Mouse (Mus musculus) hindbrain, embryonic 11.5 days (tissue): Measurements from ENCODE around the gene H2afj. TPM values are rescaled to one million over a fixed set of nuclear protein-coding genes. Genes with fewer than 3 reads are reported as not detected.

ENCODE experiments used
- ATAC-seq: fragments of 200-750 bp; cut with Nextera tagmentation; 2 replicates; pipeline ENCODE4 v1.8.0; 2017; ENCODE audit warnings: mild to moderate bottlenecking, moderate TSS enrichment, moderate library complexity; ENCODE audit not compliant: low FRiP score
- DNase-seq: peaks from one replicate; pipeline ENCODE4 v3.0.0-alpha.2; 2015; ENCODE audit warnings: low spot score
- H3K27ac ChIP-seq: fragments of 300-500 bp; sonication (generic); 2 replicates; pipeline ENCODE4 v1.5.1; 2014; ENCODE audit warnings: mild to moderate bottlenecking, low read depth, low read length
- H3K27me3 ChIP-seq: fragments of 300-500 bp; sonication (generic); 2 replicates; pipeline ENCODE4 v1.6.1; 2014; ENCODE audit warnings: mild to moderate bottlenecking, low read length, moderate library complexity, mixed read lengths; ENCODE audit not compliant: control insufficient read depth, insufficient read depth
- H3K36me3 ChIP-seq: fragments of 300-500 bp; sonication (generic); 2 replicates; pipeline ENCODE4 v1.6.1; 2014; ENCODE audit warnings: mild to moderate bottlenecking, low read length, moderate library complexity, mixed read lengths; ENCODE audit not compliant: control insufficient read depth, insufficient read depth
- H3K4me1 ChIP-seq: fragments of 300-500 bp; sonication (generic); replicated peaks from 2 replicates; pipeline ENCODE4 v1.6.1; 2014; ENCODE audit warnings: low read length, mixed read lengths; ENCODE audit not compliant: control insufficient read depth, insufficient read depth
- H3K4me2 ChIP-seq: fragments of 300-500 bp; sonication (generic); replicated peaks from 2 replicates; pipeline ENCODE4 v1.6.1; 2014; ENCODE audit warnings: mild to moderate bottlenecking, low read depth, low read length
- H3K4me3 ChIP-seq: fragments of 300-500 bp; sonication (generic); 2 replicates; pipeline ENCODE4 v1.5.1; 2014; ENCODE audit warnings: low read depth, low read length
- H3K9ac ChIP-seq: fragments of 300-500 bp; sonication (generic); 2 replicates; pipeline ENCODE4 v1.6.1; 2014; ENCODE audit warnings: low read depth, low read length
- H3K9me3 ChIP-seq: fragments of 300-500 bp; sonication (generic); 2 replicates; pipeline ENCODE4 v1.6.1; 2016; ENCODE audit warnings: low read length; ENCODE audit not compliant: control insufficient read depth
- WGBS: fragments of 180-500 bp; shearing (Covaris S2); extraction: QIAGEN DNeasy Blood & Tissue Kit; methylation state at CpG from one replicate; pipeline ENCODE4 v1.1.7; 2014; 5-methylcytosine and 5-hydroxymethylcytosine counted together
- polyA plus RNA-seq: library from polyadenylated mRNA; unstranded; fragments of >200 nt; fragmentation: Nextera tagmentation; extraction: Ambion mirVana; gene quantifications from 2 replicates; pipeline ENCODE4 v1.2.1, GENCODE M21; 2014

H2afj gene
- polyA plus RNA-seq, 1 experiment from 2014 or later, result 100 TPM

- no peaks in the 10 kb centered on the region for H3K27me3 ChIP-seq
- no peak overlapping the region for H3K9ac ChIP-seq
- 90% methylated on average over 10 of the region's 10 CpGs for WGBS
- H3K36me3 ChIP-seq, result peaks cover 7% of the 10 kb centered on the region
- no peak overlapping the region for H3K4me3 ChIP-seq
- DNase-seq (no peak), ATAC-seq (no peak)
- no peaks in the 10 kb centered on the region for H3K9me3 ChIP-seq
- peaks cover 3% of the 10 kb centered on the region; the same call in 1 of the 2 replicates for H3K4me1 ChIP-seq
- H3K4me2 ChIP-seq, result no peak overlapping the region
- H3K27ac ChIP-seq, result no peak overlapping the region
Observed at GRCm38 (mm10) chr6:136811196-136811595, 3.2 kb downstream of the H2afj start.

GRCm38 (mm10) chr6:136813117-136813516 is 5.1 kb downstream of the H2afj start:
- ATAC-seq, result no peak
- WGBS, result 45% methylated on average over 4 of the region's 4 CpGs
- H3K36me3 ChIP-seq, result peaks cover 11% of the 10 kb centered on the region

GRCm38 (mm10) chr6:136815381-136815780 is 7.3 kb downstream of the H2afj start:
- no peaks in the 10 kb centered on the region for H3K4me1 ChIP-seq
- 97% methylated on average over 7 of the region's 7 CpGs for WGBS
- no peak overlapping the region for H3K4me2 ChIP-seq
- no peak overlapping the region for H3K4me3 ChIP-seq
- H3K9me3 ChIP-seq, result no peaks in the 10 kb centered on the region
- H3K27ac ChIP-seq, result no peak overlapping the region
- no peak overlapping the region for H3K9ac ChIP-seq
- DNase-seq (no peak), ATAC-seq (no peak)
- H3K36me3 ChIP-seq, result peaks cover 15% of the 10 kb centered on the region
- no peaks in the 10 kb centered on the region for H3K27me3 ChIP-seq

More at GRCm38 (mm10) chr6:136813117-136813516, 5.1 kb downstream of the H2afj start:
- no peak overlapping the region for H3K4me3 ChIP-seq
- DNase-seq, result no peak
- H3K27me3 ChIP-seq, result no peaks in the 10 kb centered on the region
- H3K27ac ChIP-seq, result no peak overlapping the region
- H3K4me1 ChIP-seq, result peaks cover 3% of the 10 kb centered on the region; the same call in 1 of the 2 replicates
- no peak overlapping the region for H3K9ac ChIP-seq
- no peaks in the 10 kb centered on the region for H3K9me3 ChIP-seq
- H3K4me2 ChIP-seq, result no peak overlapping the region

- 95% methylated on average over 21 of the region's 21 CpGs for WGBS
- Histone ChIP-seq H3K27ac (no peak overlapping the region), H3K4me2 (no peak overlapping the region), H3K4me3 (no peak overlapping the region), H3K27me3 (no peaks in the 10 kb centered on the region), H3K4me1 (no peaks in the 10 kb centered on the region), H3K36me3 (peaks cover 27% of the 10 kb centered on the region), H3K9me3 (no peaks in the 10 kb centered on the region), H3K9ac (no peak overlapping the region)
- DNase-seq (no peak), ATAC-seq (no peak)
Observed at GRCm38 (mm10) chr6:136816826-136817225, 8.8 kb downstream of the H2afj start.

- DNase-seq, result no peak
Observed at GRCm38 (mm10) chr6:136817549-136817948, 9.5 kb downstream of the H2afj start.

GRCm38 (mm10) chr6:136820381-136820780 is 12.3 kb downstream of the H2afj start:
- Histone ChIP-seq H3K4me3 (no peak overlapping the region), H3K27me3 (no peaks in the 10 kb centered on the region), H3K4me1 (no peaks in the 10 kb centered on the region), H3K27ac (no peak overlapping the region), H3K9me3 (no peaks in the 10 kb centered on the region), H3K36me3 (peaks cover 29% of the 10 kb centered on the region), H3K4me2 (no peak overlapping the region), H3K9ac (no peak overlapping the region)
- DNase-seq, result no peak
- WGBS, result 95% methylated on average over 21 of the region's 21 CpGs
- no peak for ATAC-seq

More at GRCm38 (mm10) chr6:136817549-136817948, 9.5 kb downstream of the H2afj start:
- Histone ChIP-seq H3K36me3 (peaks cover 31% of the 10 kb centered on the region), H3K4me2 (no peak overlapping the region), H3K4me3 (no peak overlapping the region), H3K27ac (no peak overlapping the region), H3K4me1 (no peaks in the 10 kb centered on the region), H3K27me3 (no peaks in the 10 kb centered on the region), H3K9ac (no peak overlapping the region), H3K9me3 (no peaks in the 10 kb centered on the region)
- WGBS, result 91% methylated on average over 3 of the region's 3 CpGs
- no peak for ATAC-seq

- Histone ChIP-seq H3K9ac (no peak overlapping the region), H3K27ac (no peak overlapping the region), H3K4me1 (no peaks in the 10 kb centered on the region), H3K9me3 (no peaks in the 10 kb centered on the region), H3K4me3 (no peak overlapping the region), H3K4me2 (no peak overlapping the region), H3K36me3 (peaks cover 26% of the 10 kb centered on the region), H3K27me3 (no peaks in the 10 kb centered on the region)
- ATAC-seq, result no peak
- WGBS, result 94% methylated on average over 18 of the region's 18 CpGs
- DNase-seq, result no peak
Observed at GRCm38 (mm10) chr6:136821086-136821485, 13.0 kb downstream of the H2afj start.

GRCm38 (mm10) chr6:136824987-136825386 is 16.9 kb downstream of the H2afj start:
- WGBS, result 95% methylated on average over 8 of the region's 8 CpGs
- no peak overlapping the region for H3K4me3 ChIP-seq
- no peaks in the 10 kb centered on the region for H3K9me3 ChIP-seq
- H3K27me3 ChIP-seq, result no peaks in the 10 kb centered on the region
- H3K9ac ChIP-seq, result no peak overlapping the region
- H3K4me2 ChIP-seq, result no peak overlapping the region
- H3K36me3 ChIP-seq, result peaks cover 19% of the 10 kb centered on the region
- ATAC-seq (no peak), DNase-seq (no peak)
- no peak overlapping the region for H3K27ac ChIP-seq
- H3K4me1 ChIP-seq, result no peaks in the 10 kb centered on the region

- Histone ChIP-seq H3K27ac (no peak overlapping the region), H3K4me2 (peak overlapping the region; percentile 60), H3K4me3 (peak overlapping the region; percentile 100), H3K9ac (peak overlapping the region; percentile 98), H3K4me1 (no peaks in the 10 kb centered on the region), H3K36me3 (peaks cover 3% of the 10 kb centered on the region; the same call in 1 of the 2 replicates), H3K27me3 (no peaks in the 10 kb centered on the region), H3K9me3 (no peaks in the 10 kb centered on the region)
- no peak for ATAC-seq
- DNase-seq, result no peak
- WGBS, result 19% methylated on average over 7 of the region's 7 CpGs
Observed at GRCm38 (mm10) chr6:136827116-136827515, 19.1 kb downstream of the H2afj start.
